Mouse (Mus musculus): ENCODE measurements around the gene Pon2. TPM values are rescaled to one million over a fixed set of nuclear protein-coding genes. Genes with fewer than 3 reads are reported as not detected.
A peak's percentile ranks its signal among the peaks of the same experiment; 100 is the strongest.
"Not testable (repeated sequence)": the region's sequence is repeated elsewhere in the genome, so short reads cannot be mapped to it uniquely, and the experiment has no call there.

Gene Pon2
- 37.7 and 39.7 TPM in 2 replicates for total RNA-seq (2017)

DNA sequence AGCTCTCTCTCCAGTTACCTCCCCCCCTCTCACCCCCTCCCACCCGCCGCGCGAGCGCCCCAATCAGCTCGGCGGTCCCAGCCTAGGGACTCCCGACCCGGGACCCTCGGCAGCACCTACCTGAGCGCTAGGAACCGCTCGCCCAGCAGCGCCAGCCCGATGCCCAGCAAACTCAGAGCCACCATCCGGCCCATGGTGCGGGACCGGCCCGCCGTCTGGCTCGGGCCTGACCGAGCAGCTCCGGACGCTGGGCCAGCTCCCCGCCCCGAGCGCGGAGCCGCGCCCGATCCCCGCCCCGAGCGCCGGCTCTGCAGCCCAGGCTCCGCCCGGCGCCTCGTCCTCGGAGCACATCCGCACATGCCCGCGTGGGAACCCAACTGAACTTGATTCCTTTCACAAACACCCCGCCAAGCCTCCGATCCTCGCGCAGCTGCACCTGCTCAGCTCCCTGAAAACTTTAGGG, at the start of gene Pon2:
Pon2 (minus strand) TSS at position 364 of the 463 bp plus-strand sequence.
- ATAC-seq (ENCODE audit: extremely low read depth, insufficient number of reproducible peaks, low FRiP score, poor library complexity, severe bottlenecking) = peak; percentile 49

DNA sequence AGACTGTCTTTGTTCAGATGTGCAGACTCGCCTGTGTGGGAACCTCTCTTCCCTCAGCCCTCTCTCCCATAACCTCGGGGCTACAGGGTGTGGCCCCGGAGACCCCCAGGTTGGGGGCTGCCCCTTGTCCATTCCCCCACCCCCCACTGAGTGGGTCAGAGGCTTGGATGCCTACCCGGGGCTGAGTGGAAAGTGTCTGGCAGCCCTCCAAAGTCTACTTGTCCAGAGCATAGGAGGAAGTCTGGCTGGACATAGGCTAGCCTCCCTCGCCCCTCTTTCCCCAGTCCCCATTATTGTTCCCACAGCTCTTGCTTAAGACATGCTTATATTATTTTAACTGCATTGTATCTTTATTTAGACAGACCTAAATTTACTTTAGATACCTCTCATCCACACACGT, 46.0 kb upstream of the Pon2 start:
- ATAC-seq (ENCODE audit: extremely low read depth, insufficient number of reproducible peaks, low FRiP score, poor library complexity, severe bottlenecking) = no peak

DNA sequence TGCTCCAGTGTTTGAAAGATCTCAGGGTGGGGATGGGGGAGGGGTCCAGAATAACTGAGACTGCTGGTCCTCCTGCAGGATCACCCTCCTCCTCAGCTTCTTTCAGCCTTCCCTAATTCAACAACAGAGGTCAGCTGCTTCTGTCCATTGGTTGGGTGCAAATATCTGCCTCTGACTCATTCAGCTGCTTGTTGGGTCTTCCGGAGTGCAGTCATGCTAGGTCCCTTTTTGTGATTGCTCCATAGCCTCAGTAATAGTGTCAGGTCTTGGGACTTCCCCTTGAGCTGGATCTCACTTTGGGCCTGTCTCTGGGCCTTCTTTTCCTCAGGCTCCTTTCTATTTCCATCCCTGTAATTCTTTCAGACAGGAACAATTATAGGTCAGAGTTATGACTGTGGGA, 41.0 kb upstream of the Pon2 start:
- not testable (repeated sequence) for ATAC-seq (ENCODE audit: extremely low read depth, insufficient number of reproducible peaks, low FRiP score, poor library complexity, severe bottlenecking)

DNA sequence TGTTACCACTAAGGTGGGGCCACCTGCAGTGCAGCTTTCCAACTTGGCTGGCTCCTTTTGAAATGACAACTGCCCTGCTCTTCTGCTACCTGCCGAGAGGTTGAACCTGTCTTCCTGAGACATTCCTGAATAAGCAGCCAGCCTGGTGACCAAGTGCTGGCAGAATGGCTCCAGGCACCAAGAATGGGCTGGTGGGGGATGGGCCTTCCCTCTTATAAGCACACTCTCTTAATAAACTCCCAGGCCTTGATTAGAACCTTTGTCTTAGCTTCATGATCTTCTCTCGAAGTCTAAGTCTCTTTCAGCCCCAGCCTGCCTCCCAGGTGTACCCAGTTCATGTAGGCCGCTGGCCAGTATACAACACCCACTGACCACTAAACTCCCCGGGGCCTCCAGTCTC, 40.5 kb upstream of the Pon2 start:
- ATAC-seq (ENCODE audit: extremely low read depth, insufficient number of reproducible peaks, low FRiP score, poor library complexity, severe bottlenecking) = not testable (repeated sequence)

- not testable (repeated sequence) for ATAC-seq (ENCODE audit: extremely low read depth, insufficient number of reproducible peaks, low FRiP score, poor library complexity, severe bottlenecking)
Measured at GRCm38 (mm10) chr6:5336016-5336415, 37.8 kb upstream of the Pon2 start.

- ATAC-seq (ENCODE audit: extremely low read depth, insufficient number of reproducible peaks, low FRiP score, poor library complexity, severe bottlenecking) = no peak
Measured at GRCm38 (mm10) chr6:5334021-5334420, 35.8 kb upstream of the Pon2 start.

DNA sequence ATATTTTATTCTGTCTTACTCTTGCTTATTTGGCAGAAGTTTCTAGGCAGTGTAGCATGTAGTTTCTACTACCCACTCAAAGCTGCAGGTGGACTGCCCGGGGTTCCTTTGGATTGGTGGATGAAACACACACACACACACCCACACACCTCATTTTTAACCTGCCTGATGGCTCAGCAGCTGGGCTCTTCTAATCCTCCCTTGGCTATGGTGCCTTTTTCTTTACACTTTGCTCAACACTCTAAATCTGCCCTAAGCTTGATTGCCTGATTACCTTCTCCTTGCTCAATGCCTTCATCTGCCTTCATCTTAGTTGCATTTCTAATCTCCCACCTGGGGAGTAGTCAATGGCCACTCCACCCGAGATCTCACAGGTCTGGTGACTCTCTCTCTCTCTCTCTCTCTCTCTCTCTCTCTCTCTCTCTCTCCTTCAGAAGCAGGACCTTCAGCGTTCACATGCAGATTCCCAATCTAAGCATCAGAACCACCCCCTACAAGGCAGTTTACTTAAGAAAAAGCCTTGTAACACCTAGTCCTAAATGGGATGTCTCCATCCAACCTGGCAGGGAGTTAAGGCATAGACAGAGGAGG, 34.4 kb upstream of the Pon2 start:
- no peak for ATAC-seq (ENCODE audit: extremely low read depth, insufficient number of reproducible peaks, low FRiP score, poor library complexity, severe bottlenecking)

- no peak for ATAC-seq (ENCODE audit: extremely low read depth, insufficient number of reproducible peaks, low FRiP score, poor library complexity, severe bottlenecking)
Measured at GRCm38 (mm10) chr6:5325122-5325521, 26.9 kb upstream of the Pon2 start.

DNA sequence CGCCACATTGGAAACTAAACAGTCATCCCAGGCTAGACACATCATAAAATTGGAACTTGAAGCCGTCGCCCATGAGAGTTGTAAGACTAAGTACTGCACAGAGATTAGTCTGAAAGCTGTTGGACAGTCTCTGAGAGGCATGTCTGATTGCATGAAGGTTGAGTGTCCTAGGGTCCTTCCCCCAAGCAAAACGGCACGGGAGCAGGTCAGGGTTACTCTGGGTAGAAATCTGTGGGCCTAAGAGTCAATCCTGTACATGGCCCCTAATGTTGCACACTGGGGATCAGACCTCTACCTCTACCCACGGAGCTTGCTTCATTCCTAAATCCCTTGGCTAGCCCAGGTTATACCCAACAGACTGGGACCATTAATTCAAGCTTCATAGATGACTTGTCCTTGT, 25.8 kb upstream of the Pon2 start:
- ATAC-seq (ENCODE audit: extremely low read depth, insufficient number of reproducible peaks, low FRiP score, poor library complexity, severe bottlenecking) = not testable (repeated sequence)

- no peak for ATAC-seq (ENCODE audit: extremely low read depth, insufficient number of reproducible peaks, low FRiP score, poor library complexity, severe bottlenecking)
Measured at GRCm38 (mm10) chr6:5316630-5317029, 18.4 kb upstream of the Pon2 start.

DNA sequence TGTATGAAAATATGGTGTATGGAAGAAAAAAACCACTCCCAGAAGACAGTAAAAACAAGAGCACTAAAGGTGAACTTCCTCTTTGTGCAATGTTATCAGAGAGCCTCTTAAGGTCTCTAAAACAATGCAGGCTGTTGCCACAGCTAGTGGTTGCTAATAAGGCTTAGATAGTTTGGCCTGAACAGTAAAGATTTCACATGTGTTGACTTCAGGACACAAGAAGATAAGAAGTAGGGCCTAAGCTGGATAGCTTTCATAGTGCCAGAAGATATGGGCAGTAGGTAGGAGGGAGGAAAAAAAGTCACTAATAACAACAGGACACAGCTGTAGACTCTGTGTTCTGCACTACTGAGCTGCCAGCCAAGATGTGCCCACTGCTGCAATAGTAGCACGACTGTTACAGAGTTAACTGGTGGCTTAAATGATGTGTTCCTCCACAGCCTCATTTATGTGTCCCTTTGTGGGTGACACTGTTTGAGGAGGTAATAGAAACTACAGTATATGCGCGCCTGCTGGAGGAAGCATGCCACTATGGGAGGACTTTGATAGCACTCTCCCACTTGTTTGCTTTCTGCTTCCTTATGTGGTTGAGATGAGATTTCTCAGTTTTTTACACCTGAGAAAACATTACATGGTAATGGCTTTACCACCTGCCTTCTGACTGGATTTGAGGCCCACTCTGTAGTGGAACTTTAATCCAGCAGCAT, 17.0 kb upstream of the Pon2 start:
- peak; percentile 83 for ATAC-seq (ENCODE audit: extremely low read depth, insufficient number of reproducible peaks, low FRiP score, poor library complexity, severe bottlenecking)

GRCm38 (mm10) chr6:5313951-5314590, 15.8 kb upstream of the Pon2 start:
- ATAC-seq (ENCODE audit: extremely low read depth, insufficient number of reproducible peaks, low FRiP score, poor library complexity, severe bottlenecking) = no peak

DNA sequence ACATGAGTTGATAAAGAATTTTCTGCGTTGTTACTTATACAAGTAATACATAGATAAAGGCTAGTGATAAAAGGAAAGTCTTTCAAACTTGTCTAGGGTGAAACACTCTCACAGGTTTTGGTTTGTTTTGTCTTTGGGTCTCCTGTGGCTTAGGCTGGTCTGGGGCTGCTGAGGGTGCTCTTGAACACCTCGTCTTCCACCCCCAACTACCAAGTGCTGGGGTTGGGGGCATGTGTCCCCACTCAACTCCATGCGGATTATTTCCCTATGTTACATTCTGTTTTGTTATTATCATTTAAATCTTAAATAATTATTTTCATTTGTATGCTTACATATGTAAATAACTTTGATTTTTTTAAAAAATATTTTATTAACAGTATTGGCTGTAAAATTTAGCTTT, 12.2 kb upstream of the Pon2 start:
- ATAC-seq (ENCODE audit: extremely low read depth, insufficient number of reproducible peaks, low FRiP score, poor library complexity, severe bottlenecking) = no peak

GRCm38 (mm10) chr6:5309595-5310197, 11.4 kb upstream of the Pon2 start:
- no peak for ATAC-seq (ENCODE audit: extremely low read depth, insufficient number of reproducible peaks, low FRiP score, poor library complexity, severe bottlenecking)

DNA sequence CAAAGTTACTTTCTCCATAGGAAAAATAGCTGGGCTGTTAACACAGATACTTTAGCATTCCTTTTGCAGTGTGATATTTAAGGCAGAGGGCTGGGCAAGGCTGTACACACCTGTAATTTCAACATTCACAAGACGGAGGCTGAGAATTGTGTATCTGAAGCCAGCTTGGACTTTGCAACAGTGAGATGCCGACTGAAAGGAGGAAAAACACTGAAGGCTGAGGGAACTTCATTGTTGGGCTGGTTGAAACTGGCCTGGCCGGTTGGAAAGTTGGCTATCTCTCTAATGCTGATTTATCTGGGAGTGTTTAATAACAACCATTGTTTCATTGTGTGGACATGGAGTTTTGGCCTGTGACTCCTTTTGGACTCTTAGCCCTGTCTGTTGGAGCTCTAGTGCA, 7.7 kb upstream of the Pon2 start:
- no peak for ATAC-seq (ENCODE audit: extremely low read depth, insufficient number of reproducible peaks, low FRiP score, poor library complexity, severe bottlenecking)

DNA sequence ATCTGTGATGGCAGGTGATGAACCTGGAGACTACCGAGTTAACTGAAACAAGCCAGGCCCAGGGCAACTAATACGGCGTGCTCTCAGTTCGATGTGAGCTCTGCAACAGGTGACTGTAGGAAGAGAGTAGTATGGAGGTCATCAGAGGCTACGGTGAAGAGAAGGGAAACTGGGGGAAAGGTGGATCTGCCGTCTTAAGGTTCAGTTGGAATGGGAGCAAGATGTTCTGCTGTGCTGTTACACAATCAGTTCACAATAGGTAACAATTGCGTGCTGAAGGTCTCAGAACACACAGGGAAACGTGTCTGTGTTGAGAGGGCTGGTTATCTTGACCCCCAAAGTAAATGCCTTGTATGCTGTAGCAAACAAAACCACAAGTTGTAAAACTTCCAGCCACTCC, 6.7 kb upstream of the Pon2 start:
- no peak for ATAC-seq (ENCODE audit: extremely low read depth, insufficient number of reproducible peaks, low FRiP score, poor library complexity, severe bottlenecking)

DNA sequence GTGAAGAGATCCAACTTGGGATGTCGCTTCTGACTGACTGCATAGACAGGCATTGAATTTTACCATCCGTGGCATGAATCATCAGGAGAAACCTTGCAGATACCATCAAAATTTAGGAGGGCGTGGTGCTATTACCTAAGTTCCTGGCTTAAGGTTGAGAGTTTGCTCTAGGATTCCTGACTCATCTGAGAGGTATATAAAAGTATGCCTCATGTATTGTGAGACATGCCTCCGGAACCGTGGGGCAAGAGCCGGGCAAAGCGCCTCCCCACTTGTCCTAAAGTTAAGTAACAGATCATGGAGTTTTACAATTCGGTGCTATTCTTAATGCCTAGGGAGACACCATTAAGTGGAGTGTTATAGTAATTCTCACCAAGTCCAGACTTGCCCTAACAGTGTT, 2.4 kb upstream of the Pon2 start:
- ATAC-seq (ENCODE audit: extremely low read depth, insufficient number of reproducible peaks, low FRiP score, poor library complexity, severe bottlenecking) = no peak

GRCm38 (mm10) chr6:5299561-5299960, 1.3 kb upstream of the Pon2 start:
- no peak for ATAC-seq (ENCODE audit: extremely low read depth, insufficient number of reproducible peaks, low FRiP score, poor library complexity, severe bottlenecking)

- ATAC-seq (ENCODE audit: extremely low read depth, insufficient number of reproducible peaks, low FRiP score, poor library complexity, severe bottlenecking) = peak; percentile 80
Measured at GRCm38 (mm10) chr6:5297321-5298091, 749 bp downstream of the Pon2 start.
